Mouse (Mus musculus) limb, embryonic 12.5 days (tissue): ENCODE data around the gene Tmem231. TPM values are rescaled to one million over a fixed set of nuclear protein-coding genes. Genes with fewer than 3 reads are reported as not detected.

Source experiments
- ATAC-seq: fragments of 200-750 bp; cut with Nextera tagmentation; 2 replicates; pipeline ENCODE4 v1.8.0; 2017; ENCODE audit warnings: low read depth, moderate TSS enrichment; ENCODE audit not compliant: insufficient number of reproducible peaks, insufficient read depth, low FRiP score, low TSS enrichment
- H3K27ac ChIP-seq: fragments of 300-500 bp; sonication (generic); 2 replicates; pipeline ENCODE4 v1.5.1; 2016; ENCODE audit warnings: mild to moderate bottlenecking, moderate library complexity
- H3K27me3 ChIP-seq: fragments of 300-500 bp; sonication (generic); 2 replicates; pipeline ENCODE4 v1.6.1; 2016; ENCODE audit warnings: mild to moderate bottlenecking, moderate library complexity
- H3K36me3 ChIP-seq: fragments of 300-500 bp; sonication (generic); 2 replicates; pipeline ENCODE4 v1.6.1; 2016; ENCODE audit warnings: mild to moderate bottlenecking, moderate library complexity
- H3K4me1 ChIP-seq: fragments of 300-500 bp; sonication (generic); replicated peaks from 2 replicates; pipeline ENCODE4 v1.6.1; 2016
- H3K4me2 ChIP-seq: fragments of 300-500 bp; sonication (generic); 2 replicates; pipeline ENCODE4 v1.6.1; 2016; ENCODE audit warnings: mild to moderate bottlenecking, moderate library complexity
- H3K4me3 ChIP-seq: fragments of 300-500 bp; sonication (generic); replicated peaks from 2 replicates; pipeline ENCODE4 v1.5.1; 2016; ENCODE audit warnings: mild to moderate bottlenecking
- H3K9ac ChIP-seq: fragments of 300-500 bp; sonication (generic); replicated peaks from 2 replicates; pipeline ENCODE4 v1.6.1; 2016; ENCODE audit warnings: mild to moderate bottlenecking, moderate library complexity
- H3K9me3 ChIP-seq: fragments of 300-500 bp; sonication (generic); 2 replicates; pipeline ENCODE4 v1.6.1; 2016; ENCODE audit warnings: mild to moderate bottlenecking, moderate library complexity
- WGBS: fragments of 180-500 bp; shearing (Covaris S2); methylation state at CpG from one replicate; pipeline ENCODE4 v1.1.7; 2016; 5-methylcytosine and 5-hydroxymethylcytosine counted together
- polyA plus RNA-seq: library from polyadenylated mRNA; unstranded; fragments of >200 nt; fragmentation: Nextera tagmentation; extraction: Ambion mirVana; gene quantifications from 2 replicates; pipeline ENCODE4 v1.2.1, GENCODE M21; 2016

The Tmem231 gene
- polyA plus RNA-seq, 1 experiment from 2014 or later: 20.9 TPM

DNA sequence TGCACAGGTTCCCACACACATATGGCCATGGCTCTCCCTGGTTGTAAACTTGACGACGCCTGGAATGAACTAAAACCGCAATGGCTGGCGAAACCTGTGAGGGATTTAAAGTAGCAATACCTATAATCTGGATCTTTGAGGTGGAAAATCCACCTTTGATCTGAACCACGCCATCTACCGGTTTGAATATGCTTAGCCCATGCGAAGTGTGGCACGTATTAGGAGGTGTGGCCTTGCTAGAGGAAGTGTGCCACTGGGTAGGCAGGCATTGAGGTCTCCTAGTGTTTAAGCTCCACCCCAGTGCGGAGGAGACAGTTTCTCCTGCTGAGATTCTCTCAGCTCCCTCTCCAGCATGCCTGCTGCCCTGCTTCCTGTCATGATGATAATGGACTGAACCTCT, 56.0 kb downstream of the Tmem231 start:
- Histone ChIP-seq H3K9ac (no peak overlapping the region), H3K4me3 (no peak overlapping the region), H3K9me3 (no peaks in the 10 kb centered on the region), H3K27me3 (no peaks in the 10 kb centered on the region), H3K4me1 (peaks cover 5% of the 10 kb centered on the region; the same call in 1 of the 2 replicates), H3K4me2 (no peak overlapping the region), H3K36me3 (no peaks in the 10 kb centered on the region; the same call in 1 of the 2 replicates), H3K27ac (no peak overlapping the region)
- no peak for ATAC-seq
- whole genome bisulfite sequencing: 68% methylated on average over 9 of the region's 9 CpGs

DNA sequence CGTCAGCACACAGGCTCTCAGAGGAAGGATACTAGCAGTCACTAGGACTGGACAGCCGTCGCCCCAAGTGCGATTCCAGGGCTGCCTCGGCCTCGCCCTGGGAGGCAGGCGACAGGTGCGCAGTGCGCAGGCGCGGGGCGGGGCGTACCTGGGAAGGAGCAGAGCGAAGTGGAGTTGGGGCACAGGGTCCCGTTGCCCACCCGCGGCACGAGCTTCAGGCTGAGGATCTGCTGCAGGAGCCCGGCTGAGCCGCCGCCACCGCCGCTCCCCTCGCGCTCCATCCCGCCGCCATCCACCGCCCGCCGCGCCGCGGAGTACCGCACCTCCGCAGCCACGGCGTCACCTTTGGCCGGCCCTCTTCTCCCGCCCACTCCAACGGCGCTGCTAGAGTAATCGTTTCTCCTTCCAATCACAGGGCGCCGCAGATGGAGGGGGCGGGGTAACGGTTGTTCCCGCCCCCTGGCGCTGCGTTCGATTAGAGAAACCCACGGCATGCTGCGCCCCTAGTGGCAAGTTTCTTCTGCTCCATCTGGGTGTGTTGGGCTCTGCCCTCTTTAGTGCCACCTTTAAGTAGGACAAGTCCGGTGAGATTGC, 57.2 kb downstream of the Tmem231 start, which contains the start of gene Tmem170:
Gene Tmem170, minus strand, starts transcription at position 396 of the 594 bp plus-strand sequence.
- peaks cover 5% of the 10 kb centered on the region; the same call in 1 of the 2 replicates for H3K4me1 ChIP-seq
- H3K27me3 ChIP-seq: no peaks in the 10 kb centered on the region
- no peaks in the 10 kb centered on the region for H3K9me3 ChIP-seq
- peak within 1 kb of the TSS; percentile 84 for H3K4me2 ChIP-seq
- H3K36me3 ChIP-seq: peaks cover 2% of the 10 kb centered on the region; the same call in 1 of the 2 replicates
- WGBS: under 1% methylated on average over 53 of the region's 53 CpGs
- ATAC-seq: peak; percentile 97
- H3K9ac ChIP-seq: peak within 1 kb of the TSS; percentile 74
- peak within 1 kb of the TSS; percentile 85 for H3K27ac ChIP-seq
- peak within 1 kb of the TSS; percentile 66 for H3K4me3 ChIP-seq

DNA sequence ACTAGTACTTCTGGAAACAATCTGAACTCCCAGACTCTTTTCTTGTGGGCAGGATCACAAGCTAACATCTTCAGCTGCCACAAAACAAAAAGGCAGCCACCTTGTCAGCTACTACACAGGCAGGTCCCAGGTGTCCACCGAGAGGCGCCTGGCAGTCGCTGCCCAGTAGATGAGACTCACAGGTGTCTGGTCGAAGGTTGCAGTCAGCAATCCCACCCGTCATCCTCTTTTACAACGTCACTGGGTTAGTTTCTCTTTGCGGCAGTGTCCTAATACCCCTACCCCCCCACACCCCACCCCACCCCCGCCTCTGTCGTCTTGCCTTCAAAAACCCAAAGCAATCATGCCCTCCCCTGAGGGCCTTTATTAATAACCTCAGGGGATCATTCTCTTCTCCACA, 57.9 kb downstream of the Tmem231 start:
- Histone ChIP-seq H3K4me3 (peak overlapping the region; percentile 66), H3K4me1 (peaks cover 5% of the 10 kb centered on the region; the same call in 1 of the 2 replicates), H3K9me3 (no peaks in the 10 kb centered on the region), H3K27me3 (no peaks in the 10 kb centered on the region), H3K36me3 (peaks cover 3% of the 10 kb centered on the region; the same call in 1 of the 2 replicates), H3K4me2 (peak overlapping the region; percentile 84), H3K9ac (peak overlapping the region; percentile 74), H3K27ac (no peak overlapping the region)
- 21% methylated on average over 9 of the region's 9 CpGs for WGBS
- ATAC-seq: no peak

DNA sequence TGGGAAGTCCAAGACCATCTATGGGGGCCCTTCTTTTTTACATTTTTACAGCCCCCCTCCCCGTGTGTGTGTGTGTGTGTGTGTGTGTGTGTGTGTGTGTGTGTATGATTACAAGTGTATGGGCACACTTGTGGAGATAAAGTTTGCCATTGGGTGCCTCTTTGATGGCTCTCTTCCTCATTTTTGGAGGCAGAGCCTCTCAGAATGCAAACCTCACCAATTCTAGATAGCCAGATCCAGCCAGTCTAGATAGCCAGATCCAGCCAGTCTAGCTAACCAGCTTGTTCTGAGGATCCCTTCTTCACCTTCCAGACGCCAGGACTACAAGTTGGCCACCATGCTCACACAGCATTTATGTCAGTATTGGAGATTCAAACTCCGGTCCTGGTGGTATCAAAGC, 62.4 kb downstream of the Tmem231 start:
- H3K27ac ChIP-seq: no peak overlapping the region
- ATAC-seq: no peak
- no peaks in the 10 kb centered on the region for H3K27me3 ChIP-seq
- peaks cover 5% of the 10 kb centered on the region; the same call in 1 of the 2 replicates for H3K4me1 ChIP-seq
- peaks cover 8% of the 10 kb centered on the region; the same call in 1 of the 2 replicates for H3K36me3 ChIP-seq
- no peaks in the 10 kb centered on the region for H3K9me3 ChIP-seq
- H3K4me2 ChIP-seq: no peak overlapping the region
- no peak overlapping the region for H3K4me3 ChIP-seq
- H3K9ac ChIP-seq: no peak overlapping the region
- whole genome bisulfite sequencing: 89% methylated on average over 3 of the region's 3 CpGs

DNA sequence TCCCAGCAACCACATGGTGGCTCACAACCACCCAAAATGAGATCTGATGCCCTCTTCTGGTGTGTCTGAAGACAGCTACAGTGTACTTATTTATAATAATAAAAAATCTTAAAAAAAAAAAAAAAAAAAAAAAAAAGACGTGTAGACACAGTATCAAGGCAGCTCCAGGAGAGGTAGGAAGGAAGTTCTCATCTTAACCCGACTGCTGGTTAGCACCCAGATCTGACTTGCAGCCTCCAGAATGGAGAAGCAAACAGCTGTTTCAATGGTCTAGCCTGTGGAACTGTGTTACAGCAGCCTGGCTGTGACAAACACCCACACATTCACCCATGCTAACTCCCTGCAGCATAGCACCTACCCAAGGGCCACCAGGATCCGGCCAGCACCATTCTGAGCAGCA, 63.3 kb downstream of the Tmem231 start:
- Histone ChIP-seq H3K4me3 (no peak overlapping the region), H3K27me3 (no peaks in the 10 kb centered on the region), H3K4me1 (no peaks in the 10 kb centered on the region; the same call in 1 of the 2 replicates), H3K27ac (no peak overlapping the region), H3K9ac (no peak overlapping the region), H3K4me2 (no peak overlapping the region), H3K9me3 (no peaks in the 10 kb centered on the region), H3K36me3 (peaks cover 17% of the 10 kb centered on the region)
- 84% methylated on average over 2 of the region's 3 CpGs for WGBS
- no peak for ATAC-seq

DNA sequence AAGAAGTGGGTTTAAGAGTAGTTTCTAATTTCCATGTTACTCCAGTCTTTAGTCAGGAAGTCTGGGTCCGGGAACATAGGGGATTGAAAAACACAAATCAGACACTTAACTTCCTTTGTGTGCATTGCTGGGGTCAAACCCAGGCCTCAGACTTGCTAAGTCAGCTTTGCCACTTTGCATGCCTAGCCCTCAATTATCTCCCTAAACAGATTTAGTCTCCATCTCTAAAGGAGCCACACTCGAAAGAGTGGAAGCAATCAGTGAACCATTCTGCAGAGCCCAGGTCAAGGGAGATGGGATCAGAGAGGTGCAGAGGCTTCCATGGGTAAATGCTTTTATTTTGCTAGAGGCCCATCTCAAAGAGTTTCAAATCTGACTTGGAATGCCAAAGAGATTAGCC, 65.0 kb downstream of the Tmem231 start:
- Histone ChIP-seq H3K4me1 (no peaks in the 10 kb centered on the region), H3K27ac (no peak overlapping the region), H3K27me3 (no peaks in the 10 kb centered on the region), H3K9ac (no peak overlapping the region), H3K36me3 (peaks cover 26% of the 10 kb centered on the region), H3K9me3 (no peaks in the 10 kb centered on the region), H3K4me2 (no peak overlapping the region), H3K4me3 (no peak overlapping the region)
- WGBS: 73% methylated on average over 2 of the region's 2 CpGs
- no peak for ATAC-seq

DNA sequence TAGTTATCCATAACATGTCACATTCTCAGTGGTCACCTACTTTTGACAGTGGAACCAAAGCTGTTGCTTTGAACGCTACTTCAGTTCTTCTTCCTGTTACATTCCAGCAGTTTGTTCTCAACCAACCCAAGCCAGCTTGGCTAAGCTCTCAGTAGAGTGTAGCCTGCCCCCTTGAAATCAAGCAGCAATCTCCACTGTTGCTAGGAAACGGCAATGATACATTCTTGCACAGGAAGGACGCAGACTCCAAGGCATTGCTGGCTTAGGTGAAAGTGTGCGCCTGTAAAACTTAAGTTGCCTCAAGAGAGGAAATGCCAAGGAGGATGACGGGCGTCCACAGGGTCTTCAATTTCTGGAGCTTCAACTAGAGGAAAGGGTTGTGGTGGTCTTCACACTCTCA, 67.8 kb downstream of the Tmem231 start:
- ATAC-seq: no peak
- no peak overlapping the region for H3K4me2 ChIP-seq
- H3K27me3 ChIP-seq: no peaks in the 10 kb centered on the region
- 84% methylated on average over 6 of the region's 6 CpGs for WGBS
- no peak overlapping the region for H3K27ac ChIP-seq
- no peaks in the 10 kb centered on the region for H3K4me1 ChIP-seq
- H3K9ac ChIP-seq: no peak overlapping the region
- H3K9me3 ChIP-seq: no peaks in the 10 kb centered on the region
- H3K4me3 ChIP-seq: no peak overlapping the region
- peaks cover 25% of the 10 kb centered on the region for H3K36me3 ChIP-seq

DNA sequence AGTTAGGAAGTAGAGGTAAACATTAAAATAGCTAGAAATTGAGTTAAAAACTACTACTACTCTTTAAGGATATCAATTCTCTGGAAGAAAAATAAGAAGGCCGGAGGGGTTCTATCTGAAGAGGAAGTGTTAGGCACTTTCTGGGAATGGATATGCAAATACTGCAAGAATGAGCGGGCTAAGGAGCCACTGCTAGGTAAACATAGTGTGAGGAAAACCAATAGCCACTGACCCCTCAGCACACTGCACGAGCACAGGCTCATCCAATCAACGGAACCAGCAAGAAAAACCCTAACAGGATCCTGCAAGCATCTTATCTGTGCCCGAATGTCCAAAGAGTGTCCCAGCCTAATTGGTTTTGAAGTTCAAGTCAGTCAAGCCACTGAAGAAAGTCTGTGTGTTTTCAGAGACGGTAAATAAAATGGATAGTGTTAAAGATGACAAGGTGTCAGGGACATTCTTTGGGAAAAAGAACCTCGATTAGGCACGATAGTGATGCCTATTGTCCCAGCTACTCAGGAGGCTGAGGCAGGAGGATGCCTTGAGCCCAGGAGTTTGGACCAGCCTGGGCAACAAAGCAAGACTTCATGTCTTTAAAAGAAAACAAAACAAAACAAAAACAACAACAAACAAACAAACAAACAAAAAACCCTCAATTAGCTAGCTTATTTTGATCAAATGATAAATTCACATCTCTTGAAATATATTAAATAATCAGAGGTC, 68.4 kb downstream of the Tmem231 start:
- H3K9ac ChIP-seq: no peak overlapping the region
- no peak for ATAC-seq
- no peak overlapping the region for H3K4me3 ChIP-seq
- no peak overlapping the region for H3K4me2 ChIP-seq
- WGBS: 95% methylated on average over 8 of the region's 8 CpGs
- no peaks in the 10 kb centered on the region for H3K27me3 ChIP-seq
- no peak overlapping the region for H3K27ac ChIP-seq
- no peaks in the 10 kb centered on the region for H3K9me3 ChIP-seq
- H3K4me1 ChIP-seq: no peaks in the 10 kb centered on the region
- peaks cover 25% of the 10 kb centered on the region for H3K36me3 ChIP-seq

DNA sequence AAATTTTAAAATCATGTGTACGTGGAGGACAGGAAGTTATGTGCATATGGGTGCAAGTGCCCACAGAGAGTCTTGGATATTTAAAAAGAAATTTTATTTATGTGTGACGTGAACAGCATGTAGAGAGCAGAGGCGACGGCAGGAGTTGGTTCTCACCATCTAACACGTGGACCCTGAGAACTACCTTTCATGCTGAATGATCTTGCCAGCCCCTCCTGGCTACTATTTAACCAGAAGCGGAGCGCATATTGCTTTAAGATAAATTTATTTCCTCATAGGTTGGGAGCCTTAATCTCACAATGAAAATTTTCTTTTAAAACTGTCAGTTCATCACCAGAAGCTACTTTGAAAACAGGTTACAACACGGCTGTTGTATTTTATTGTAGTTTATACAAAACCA, 69.0 kb downstream of the Tmem231 start:
- no peak for ATAC-seq
- H3K4me3 ChIP-seq: no peak overlapping the region
- 91% methylated on average over 8 of the region's 8 CpGs for WGBS
- H3K4me1 ChIP-seq: no peaks in the 10 kb centered on the region
- no peaks in the 10 kb centered on the region for H3K9me3 ChIP-seq
- H3K27me3 ChIP-seq: no peaks in the 10 kb centered on the region
- peaks cover 24% of the 10 kb centered on the region for H3K36me3 ChIP-seq
- no peak overlapping the region for H3K27ac ChIP-seq
- H3K4me2 ChIP-seq: no peak overlapping the region
- H3K9ac ChIP-seq: no peak overlapping the region

DNA sequence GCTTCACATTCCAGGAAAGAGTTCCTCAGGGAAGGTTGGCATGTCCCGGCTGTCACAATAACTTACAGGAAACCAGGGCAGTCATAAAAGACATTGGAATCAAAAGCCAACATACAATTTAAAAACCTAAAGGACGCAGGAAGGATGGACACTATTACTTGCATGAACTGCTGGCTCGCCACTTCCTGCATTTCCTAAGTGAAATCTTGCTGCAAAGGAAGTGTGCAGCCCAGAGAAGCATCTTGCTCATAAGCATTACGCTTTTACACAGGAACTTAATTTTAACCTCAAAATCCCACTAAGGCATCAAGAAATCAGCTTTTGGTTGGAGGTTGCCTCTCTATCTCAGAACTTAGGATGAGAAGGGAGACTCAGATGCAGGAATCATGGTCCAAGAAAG, 70.4 kb downstream of the Tmem231 start:
- no peak overlapping the region for H3K4me2 ChIP-seq
- ATAC-seq: no peak
- H3K9me3 ChIP-seq: no peaks in the 10 kb centered on the region
- no peaks in the 10 kb centered on the region for H3K4me1 ChIP-seq
- WGBS: 78% methylated on average over 4 of the region's 4 CpGs
- no peak overlapping the region for H3K27ac ChIP-seq
- H3K36me3 ChIP-seq: peaks cover 20% of the 10 kb centered on the region
- H3K4me3 ChIP-seq: no peak overlapping the region
- no peaks in the 10 kb centered on the region for H3K27me3 ChIP-seq
- H3K9ac ChIP-seq: no peak overlapping the region
